In the genomic region with DNA sequence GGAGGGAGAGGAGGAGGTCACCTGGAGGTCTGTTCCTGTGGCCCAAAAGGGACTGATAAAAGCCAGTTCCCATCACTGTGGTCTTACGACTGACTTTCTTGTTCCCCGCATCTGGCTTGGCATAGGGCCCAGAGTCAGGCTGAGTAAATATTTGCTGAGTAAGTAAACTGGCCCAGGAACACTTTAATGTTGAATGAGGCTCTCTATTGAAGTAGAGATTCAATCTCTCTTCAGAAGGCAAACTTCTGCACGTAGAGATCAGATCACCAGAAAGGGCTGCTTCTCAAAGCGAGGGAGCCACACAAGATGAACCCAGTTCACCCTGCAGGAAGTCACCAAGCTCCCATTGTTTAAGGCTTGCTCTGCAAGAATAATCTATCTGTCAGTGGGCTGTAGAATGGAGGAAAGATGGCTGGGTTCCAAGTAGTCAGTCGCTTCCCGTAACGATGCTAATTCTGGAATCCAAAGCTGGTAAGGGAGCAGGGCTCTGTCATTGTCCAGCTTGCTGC, we compare ENCODE assay signal across 10 mouse cellular contexts.
A peak's percentile ranks its signal among the peaks of the same experiment; 100 is the strongest.
DNase-seq lines count a peak whose midpoint lies in the region; ATAC-seq lines count a peak whose summit lies in the region.
"Had no signal": no experiment of that assay in that cellular context is flagged by ENCODE, and none has a peak within 500 bp of the region (broad histone marks: within the 10 kb centered on the region; RNA-seq: fewer than 3 reads in every experiment).

No protein-coding gene starts in this region.

- no peaks in the 10 kb centered on the region for H3K27me3 ChIP-seq in kidney, embryonic 16.5 days (ENCODE audit: insufficient read depth, low read length)

- no peak overlapping the region for H3K9ac ChIP-seq in kidney, embryonic 16.5 days (replicated peaks; ENCODE audit: low read length)

- H3K4me2 ChIP-seq in kidney, embryonic 16.5 days (replicated peaks; ENCODE audit: low read depth, low read length) = 0 out of 2 replicates have a peak overlapping the region, but pooled peaks have one; percentile 5

- H3K27ac ChIP-seq in kidney, embryonic 16.5 days (ENCODE audit: low read length) = 0 out of 2 replicates have a peak overlapping the region, but pooled peaks have one; percentile 27

- H3K4me1 ChIP-seq in kidney, embryonic 16.5 days (ENCODE audit: insufficient read depth, low read length) = peaks cover 16% of the 10 kb centered on the region

- no peaks in the 10 kb centered on the region for H3K36me3 ChIP-seq in kidney, embryonic 16.5 days (ENCODE audit: insufficient read depth, low read length)

- no peak overlapping the region for H3K4me3 ChIP-seq in kidney, embryonic 16.5 days (ENCODE audit: low read length)

- no peaks in the 10 kb centered on the region for H3K9me3 ChIP-seq in kidney, embryonic 16.5 days (ENCODE audit: low read length)

- peak; percentile 54; the same call in 1 of the 2 replicates for ATAC-seq in kidney, embryonic 16.5 days (ENCODE audit: low FRiP score, low TSS enrichment)

- no peak for DNase-seq in kidney, adult 8-10 months
- DNase-seq in brain, adult 2 months (ENCODE audit: low read depth, low spot score) = peak; percentile 41
- peak; percentile 51 for DNase-seq in heart, postnatal 4 days
- peak; percentile 53 for DNase-seq in lung, postnatal 25 days (ENCODE audit: low spot score)
- no peak for DNase-seq in adrenal gland, adult 8-10 months
- no peak for DNase-seq in frontal cortex, postnatal 14 days (ENCODE audit: low spot score in 2 of 2)
- no peak for DNase-seq in cerebellum, adult 9-10 months
- DNase-seq: adrenal gland, postnatal 36 days; right cerebral cortex, adult 18-20 months had no signal

- WGBS in kidney, embryonic 16.5 days = 30% methylated on average over 7 of the region's 7 CpGs

Comparison
In these comparisons a context has a peak if more than half of its experiments do, and no peak if none do; other contexts are left out.
1. DNase-seq: peak in brain, adult 2 months (single experiment), heart, postnatal 4 days (single experiment) and lung, postnatal 25 days (single experiment); none in kidney, adult 8-10 months (0 of 2), adrenal gland, adult 8-10 months (single experiment), frontal cortex, postnatal 14 days (0 of 2) and cerebellum, adult 9-10 months (single experiment).